Mouse (Mus musculus) induced T-regulatory cell, adult 2 months (primary cell): ENCODE measurements around the gene Kif26a.

Source experiments
- DNase-seq: peaks from one replicate; pipeline ENCODE4 v3.0.0-alpha.2; 2012; ENCODE audit warnings: low read depth

Kif26a gene

DNA sequence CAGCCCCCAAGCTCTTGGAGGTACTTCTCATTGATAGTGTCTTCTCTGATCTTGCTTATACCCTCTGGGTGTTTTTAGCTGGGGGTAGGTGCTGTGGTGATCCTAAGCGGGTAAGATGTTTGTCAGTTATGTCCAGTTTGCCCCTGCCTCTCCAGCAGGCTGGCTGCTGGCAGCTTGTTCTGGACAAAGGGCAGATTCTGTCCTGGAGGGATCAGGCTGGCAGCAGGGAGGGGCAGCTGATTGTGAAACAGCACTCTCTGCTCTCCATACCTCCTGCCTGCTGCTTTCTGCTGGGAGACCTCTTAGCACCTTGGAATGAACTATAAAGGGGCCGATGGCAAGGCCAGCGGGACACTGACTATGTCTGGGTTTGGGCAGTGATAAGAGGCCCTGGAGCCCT lies 71.7 kb downstream of the Kif26a start:
- no peak for DNase-seq

DNA sequence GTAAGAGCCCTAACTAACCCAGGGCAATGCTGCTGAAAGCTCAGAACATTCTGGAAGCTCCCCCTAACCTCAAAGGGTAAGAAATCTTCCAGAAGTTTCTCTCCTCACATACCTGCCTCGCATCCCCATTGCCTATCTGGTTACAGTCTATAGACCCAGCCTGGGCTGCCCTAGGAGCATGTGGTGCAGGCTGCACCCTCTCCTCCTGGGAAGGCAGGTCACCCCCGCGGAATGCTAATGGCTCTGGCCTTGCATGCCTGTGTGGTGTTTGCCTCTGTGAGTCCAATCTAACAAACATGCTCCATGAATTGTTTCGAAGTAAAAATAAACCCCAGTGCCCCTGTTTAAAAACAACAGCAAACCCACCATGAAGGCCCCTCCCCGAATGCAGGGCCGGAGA lies 75.3 kb downstream of the Kif26a start:
- DNase-seq = no peak

DNA sequence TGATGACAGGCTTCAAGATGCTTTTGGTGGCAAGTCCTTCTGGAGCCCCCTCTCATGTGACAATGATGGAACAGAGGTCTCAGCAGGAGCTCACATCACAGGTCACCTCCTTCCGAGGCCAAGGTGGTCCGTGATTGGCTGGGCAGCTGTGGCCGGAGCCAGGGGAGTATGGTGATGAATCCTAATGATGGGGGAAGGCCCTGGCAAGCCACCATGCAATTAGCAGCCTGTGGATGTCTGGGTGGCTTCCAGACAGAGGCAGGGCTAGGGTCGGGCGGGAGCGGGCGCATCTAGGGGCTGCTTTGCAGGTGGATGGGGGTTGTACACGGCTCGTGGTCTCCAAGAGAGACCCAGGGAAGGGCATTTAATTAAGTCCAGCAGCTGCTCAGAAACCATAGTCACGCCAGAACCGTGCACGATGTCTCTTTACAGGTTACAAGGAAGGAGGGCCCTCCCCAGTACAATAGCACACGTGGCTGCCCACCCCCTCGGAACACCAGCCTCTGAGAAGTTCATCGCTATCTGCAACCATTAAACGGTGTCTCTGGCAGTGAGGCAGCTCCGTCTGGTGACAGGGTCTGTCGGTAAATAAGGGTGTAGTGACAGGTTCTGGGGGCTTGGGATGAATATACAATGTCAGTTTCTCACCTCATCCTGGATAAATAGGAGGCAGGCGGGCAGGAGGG lies 75.9 kb downstream of the Kif26a start:
- no peak for DNase-seq

DNA sequence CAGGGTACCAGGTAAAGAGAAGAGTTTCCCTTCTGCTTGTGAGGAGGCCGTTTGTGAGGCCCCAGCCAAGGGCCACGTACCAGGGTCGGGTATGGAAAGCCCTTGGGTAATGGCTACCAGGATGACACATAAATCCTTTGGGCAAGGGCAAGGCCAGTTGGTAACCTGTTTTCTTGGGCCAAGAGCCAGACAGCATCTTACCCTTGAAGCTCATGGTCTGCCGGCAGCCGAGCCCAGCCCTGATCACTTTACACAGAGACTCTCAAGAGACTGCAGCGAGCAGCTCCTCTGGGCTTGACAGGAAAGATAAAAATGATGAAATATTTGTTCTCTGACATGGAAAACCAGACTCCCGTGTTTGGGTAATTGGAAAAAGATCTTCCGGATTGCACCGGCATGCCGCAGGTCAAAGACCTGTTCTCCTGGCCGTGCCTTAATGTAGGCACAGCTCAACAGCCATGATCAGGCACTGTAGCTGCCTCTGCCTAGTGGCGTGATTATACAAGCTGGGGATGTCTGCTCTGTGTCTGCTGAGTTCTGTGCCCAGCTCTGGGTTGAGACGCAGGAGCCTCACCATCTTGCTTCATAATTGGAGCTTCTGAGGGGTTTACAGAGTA lies 77.8 kb downstream of the Kif26a start:
- no peak for DNase-seq

DNA sequence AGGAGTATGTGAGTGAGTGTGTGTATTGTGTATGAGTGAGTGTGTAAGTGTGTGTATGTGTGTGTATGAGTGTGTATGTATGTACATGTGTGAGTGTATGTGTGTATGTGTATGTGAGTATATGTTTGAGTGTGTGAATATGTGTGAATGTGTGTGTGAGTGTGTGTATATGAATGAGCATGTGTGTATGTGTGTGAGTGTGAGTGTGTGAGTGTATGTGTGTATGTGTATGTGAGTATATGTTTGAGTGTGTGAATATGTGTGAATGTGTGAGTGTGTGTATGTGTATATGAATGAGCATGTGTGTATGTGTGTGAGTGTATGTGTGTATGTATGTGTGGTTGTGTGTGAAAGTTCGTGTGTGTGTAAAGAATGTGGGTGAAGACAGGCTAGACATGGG lies 80.2 kb downstream of the Kif26a start:
- no peak for DNase-seq

DNA sequence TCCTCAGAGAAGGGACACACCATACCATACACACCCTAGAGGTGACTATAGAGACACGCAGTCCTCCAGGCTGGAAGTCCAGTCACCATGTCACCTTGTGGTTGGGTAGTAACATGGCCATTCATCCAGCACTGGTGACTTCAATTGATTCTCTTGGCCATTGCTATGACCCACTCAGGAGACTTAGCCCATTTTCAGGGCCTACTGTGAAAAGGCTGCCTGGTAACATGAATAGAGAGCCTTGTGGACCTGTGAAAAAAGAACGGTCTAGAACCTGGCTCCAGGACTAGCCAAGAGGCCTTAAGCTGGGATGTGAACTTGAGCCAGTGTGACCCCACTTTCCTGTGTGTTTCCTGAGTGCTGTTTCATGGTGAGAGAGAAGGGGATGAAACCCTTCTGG lies 80.6 kb downstream of the Kif26a start:
- DNase-seq = no peak

DNA sequence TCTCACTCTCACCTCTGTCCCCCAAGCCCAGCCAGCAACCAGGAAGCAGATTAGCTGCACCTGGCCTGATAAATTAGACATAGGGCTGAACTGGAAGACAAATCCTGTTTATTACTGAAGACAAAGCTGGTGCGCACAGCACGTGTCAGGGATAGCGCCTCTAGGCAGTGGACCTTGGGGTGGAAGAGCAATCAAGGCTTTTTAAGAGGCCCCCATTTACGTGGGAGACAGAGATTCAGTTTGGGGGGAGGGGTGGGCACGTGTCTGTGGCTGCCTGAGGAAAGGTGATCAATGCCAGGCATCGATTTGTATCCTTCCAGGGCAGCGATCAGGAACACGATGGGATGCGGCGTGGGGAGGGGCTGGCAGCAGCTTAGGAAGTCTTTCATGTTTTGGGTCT lies 83.1 kb downstream of the Kif26a start:
- no peak for DNase-seq

DNA sequence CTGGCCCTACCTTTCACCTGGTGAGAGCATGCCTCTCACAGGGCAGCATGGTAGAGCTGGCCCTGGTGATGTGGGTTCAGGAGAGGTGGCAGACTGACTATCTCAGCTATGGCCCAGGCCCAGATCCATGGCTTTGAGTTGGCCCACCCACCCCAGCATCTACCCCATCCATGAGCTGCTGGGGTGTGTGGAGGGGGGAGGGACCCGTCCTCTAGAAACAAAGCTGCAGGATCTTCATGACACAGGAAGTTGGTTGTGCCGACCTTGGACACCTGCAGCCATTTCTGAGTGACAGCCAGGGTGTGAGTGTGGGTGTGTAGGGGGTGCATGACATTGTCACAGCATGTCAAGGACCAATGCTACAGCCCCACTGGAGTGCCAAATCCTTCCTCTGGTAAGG lies 84.2 kb downstream of the Kif26a start:
- DNase-seq = no peak
